8 mouse cellular contexts compared by ENCODE assay signal in genomic region chr2:155514666-155515065, GRCm38 (mm10). TPM values are rescaled to one million over a fixed set of nuclear protein-coding genes. Genes with fewer than 3 reads are reported as not detected.
A peak's percentile ranks its signal among the peaks of the same experiment; 100 is the strongest.
DNase-seq lines count a peak whose midpoint lies in the region; ATAC-seq and TF ChIP-seq lines count a peak whose summit lies in the region.

No protein-coding gene starts in this region.

- peak overlapping the region; percentile 16; the same call in 1 of the 2 replicates for H3K4me3 ChIP-seq in ES-Bruce4 (ENCODE audit: low read depth, low read length)
- H3K4me3 ChIP-seq in hindbrain, embryonic 13.5 days = peak overlapping the region; percentile 72
- H3K4me3 ChIP-seq in lung, embryonic 16.5 days (ENCODE audit: low read length) = peak overlapping the region; percentile 42

- H3K27ac ChIP-seq in ES-Bruce4 (ENCODE audit: insufficient read depth, low read length) = no peak overlapping the region
- H3K27ac ChIP-seq in hindbrain, embryonic 13.5 days = peak overlapping the region; percentile 84
- no peak overlapping the region for H3K27ac ChIP-seq in lung, embryonic 16.5 days (ENCODE audit: low read length)

- TF ChIP-seq POLR2A in ES-Bruce4 (IDR thresholded peaks at IDR 0.05; ENCODE audit: insufficient read depth, low read length) = no peak

- 0 out of 2 replicates have a peak overlapping the region, but pooled peaks have one; percentile 14 for H3K9ac ChIP-seq in ES-Bruce4 (ENCODE audit: low read depth, poor library complexity, severe bottlenecking)
- H3K9ac ChIP-seq in hindbrain, embryonic 13.5 days = peak overlapping the region; percentile 96
- H3K9ac ChIP-seq in lung, embryonic 16.5 days (ENCODE audit: low read length) = peak overlapping the region; percentile 50

- TF ChIP-seq EP300 in ES-Bruce4 (IDR thresholded peaks at IDR 0.05; ENCODE audit: insufficient read depth, low read depth, low read length) = no peak

- under 1% methylated on average over 22 of the region's 23 CpGs for WGBS in hindbrain, embryonic 13.5 days
- 1% methylated on average over 23 of the region's 23 CpGs for WGBS in lung, embryonic 16.5 days

- no peaks in the 10 kb centered on the region for H3K4me1 ChIP-seq in ES-Bruce4 (ENCODE audit: control insufficient read depth, insufficient read depth, low read length)
- H3K4me1 ChIP-seq in hindbrain, embryonic 13.5 days (replicated peaks) = peaks cover 35% of the 10 kb centered on the region
- peaks cover 5% of the 10 kb centered on the region for H3K4me1 ChIP-seq in lung, embryonic 16.5 days (replicated peaks; ENCODE audit: control insufficient read depth, insufficient read depth, low read length)

- no peaks in the 10 kb centered on the region for H3K9me3 ChIP-seq in ES-Bruce4 (replicated peaks; ENCODE audit: control insufficient read depth, insufficient read depth, low read length, poor library complexity, severe bottlenecking)
- no peaks in the 10 kb centered on the region for H3K9me3 ChIP-seq in hindbrain, embryonic 13.5 days
- H3K9me3 ChIP-seq in lung, embryonic 16.5 days (ENCODE audit: control insufficient read depth, low read length) = no peaks in the 10 kb centered on the region

- ATAC-seq in hindbrain, embryonic 13.5 days (ENCODE audit: low FRiP score) = peak; percentile 26
- ATAC-seq in lung, embryonic 16.5 days (ENCODE audit: low read depth) = peak; percentile 4; the same call in 1 of the 2 replicates

- TF ChIP-seq CTCF in ES-Bruce4 (IDR thresholded peaks at IDR 0.05; ENCODE audit: low read depth, low read length) = peak; percentile 39

- no peaks in the 10 kb centered on the region for H3K36me3 ChIP-seq in ES-Bruce4 (ENCODE audit: control insufficient read depth, insufficient read depth, low read length, poor library complexity, severe bottlenecking)
- peaks cover 9% of the 10 kb centered on the region for H3K36me3 ChIP-seq in hindbrain, embryonic 13.5 days
- H3K36me3 ChIP-seq in lung, embryonic 16.5 days (ENCODE audit: control insufficient read depth, insufficient read depth, low read length) = no peaks in the 10 kb centered on the region

- peak overlapping the region; percentile 84 for H3K4me2 ChIP-seq in hindbrain, embryonic 13.5 days
- H3K4me2 ChIP-seq in lung, embryonic 16.5 days (ENCODE audit: low read depth, low read length) = peak overlapping the region; percentile 57

- H3K27me3 ChIP-seq in ES-Bruce4 (ENCODE audit: control insufficient read depth, insufficient read depth, low read length, poor library complexity, severe bottlenecking) = no peaks in the 10 kb centered on the region
- no peaks in the 10 kb centered on the region for H3K27me3 ChIP-seq in hindbrain, embryonic 13.5 days
- peaks cover 12% of the 10 kb centered on the region for H3K27me3 ChIP-seq in lung, embryonic 16.5 days (ENCODE audit: control insufficient read depth, insufficient read depth, low read depth, low read length)

- peak; percentile 90 for DNase-seq in cerebellum, adult 8-10 months
- peak; percentile 71 to 81 for DNase-seq in frontal cortex, postnatal 25 days (ENCODE audit: low spot score in 2 of 2)
- DNase-seq in layer of hippocampus, postnatal 14 days (ENCODE audit: low spot score in 2 of 2) = peak; percentile 80 to 84
- peak; percentile 38 for DNase-seq in ovary, postnatal 10 days (ENCODE audit: low spot score)
- peak; percentile 82 to 83 for DNase-seq in thymus, adult 18-20 months

RNA-seq across cellular contexts. Expression of gene Acss2, which starts 3.1 kb away (rescaled TPM):
- polyA plus RNA-seq in ES-Bruce4 (2011; ENCODE audit: insufficient read depth, insufficient read length, low read depth, missing spikeins) = 6.3 and 10.3 TPM in 2 replicates
- 26.6 and 29.0 TPM in 2 replicates for polyA plus RNA-seq in hindbrain, embryonic 13.5 days (2015; fragmentation: Nextera tagmentation; extraction: Ambion mirVana)
- 10 to 100 TPM; 60.4 to 63.1 TPM for total RNA-seq in layer of hippocampus, postnatal 14 days (2021)
- 11.0 and 13.6 TPM in 2 replicates for polyA plus RNA-seq in lung, embryonic 16.5 days (2015; fragmentation: Nextera tagmentation; extraction: Ambion mirVana)

RNA-seq across cellular contexts. Expression of gene Ggt7, which starts 3.4 kb away (rescaled TPM):
- 1.1 and 1.4 TPM in 2 replicates for polyA plus RNA-seq in ES-Bruce4 (2011; ENCODE audit: insufficient read depth, insufficient read length, low read depth, missing spikeins)
- 66.3 and 73.6 TPM in 2 replicates for polyA plus RNA-seq in hindbrain, embryonic 13.5 days (2015; fragmentation: Nextera tagmentation; extraction: Ambion mirVana)
- total RNA-seq in layer of hippocampus, postnatal 14 days (2021) = 100 to 1,000 TPM; 107 to 119 TPM
- polyA plus RNA-seq in lung, embryonic 16.5 days (2015; fragmentation: Nextera tagmentation; extraction: Ambion mirVana) = 3.5 TPM in 2 replicates

RNA-seq across cellular contexts. Expression of gene Ncoa6, which starts 41.0 kb away (rescaled TPM):
- 26.4 and 31.0 TPM in 2 replicates for polyA plus RNA-seq in ES-Bruce4 (2011; ENCODE audit: insufficient read depth, insufficient read length, low read depth, missing spikeins)
- 27.9 and 32.1 TPM in 2 replicates for polyA plus RNA-seq in hindbrain, embryonic 13.5 days (2015; fragmentation: Nextera tagmentation; extraction: Ambion mirVana)
- 10 to 100 TPM; 61.1 to 71.8 TPM for total RNA-seq in layer of hippocampus, postnatal 14 days (2021)
- polyA plus RNA-seq in lung, embryonic 16.5 days (2015; fragmentation: Nextera tagmentation; extraction: Ambion mirVana) = 16.5 and 18.0 TPM in 2 replicates

Comparison
In these comparisons a context has a peak if more than half of its experiments do, and no peak if none do; other contexts are left out.
1. H3K4me3 ChIP-seq: peak in every context shown above with its lines; median percentile 72 in hindbrain, embryonic 13.5 days; 42 in lung, embryonic 16.5 days; 16 in ES-Bruce4.
2. H3K9ac ChIP-seq: peak in every context shown above with its lines; median percentile 96 in hindbrain, embryonic 13.5 days; 50 in lung, embryonic 16.5 days; 14 in ES-Bruce4.
3. DNase-seq: peak in every context shown above with its lines; median percentile 90 in cerebellum, adult 8-10 months; 82 in thymus, adult 18-20 months; 82 in layer of hippocampus, postnatal 14 days; 76 in frontal cortex, postnatal 25 days; 38 in ovary, postnatal 10 days.
4. RNA of gene Ggt7, which starts 3.4 kb away (polyA plus RNA-seq): 66.3 to 73.6 TPM in hindbrain, embryonic 13.5 days; 3.5 TPM in lung, embryonic 16.5 days and 1.1 to 1.4 TPM in ES-Bruce4; every median in the first group is over 10 times any median in the second.